Mouse (Mus musculus) intestine, embryonic 14.5 days (tissue): ENCODE measurements around the gene Mpp3. TPM values are rescaled to one million over a fixed set of nuclear protein-coding genes. Genes with fewer than 3 reads are reported as not detected.
A peak's percentile ranks its signal among the peaks of the same experiment; 100 is the strongest.

Source experiments
- ATAC-seq: fragments of 200-750 bp; cut with Nextera tagmentation; replicated peaks from 2 replicates; pipeline ENCODE4 v1.8.0; 2017; ENCODE audit warnings: low read depth, moderate number of reproducible peaks, moderate TSS enrichment, moderate library complexity; ENCODE audit not compliant: low FRiP score, low TSS enrichment
- DNase-seq: peaks from one replicate; pipeline ENCODE4 v3.0.0-alpha.2; 2018; ENCODE audit warnings: low spot score
- H3K27ac ChIP-seq: fragments of 300-500 bp; sonication (generic); 2 replicates; pipeline ENCODE4 v1.5.1; 2014; ENCODE audit warnings: low read depth, mild to moderate bottlenecking, control low read depth
- H3K27me3 ChIP-seq: fragments of 300-500 bp; sonication (generic); replicated peaks from 2 replicates; pipeline ENCODE4 v1.6.1; 2014; ENCODE audit warnings: low read length, control low read depth; ENCODE audit not compliant: control insufficient read depth, insufficient read depth
- H3K36me3 ChIP-seq: fragments of 300-500 bp; sonication (generic); 2 replicates; pipeline ENCODE4 v1.6.1; 2014; ENCODE audit warnings: low read length, control low read depth; ENCODE audit not compliant: control insufficient read depth, insufficient read depth
- H3K4me1 ChIP-seq: fragments of 300-500 bp; sonication (generic); replicated peaks from 2 replicates; pipeline ENCODE4 v1.6.1; 2014; ENCODE audit warnings: low read length, control low read depth, mixed read lengths; ENCODE audit not compliant: control insufficient read depth, insufficient read depth
- H3K4me2 ChIP-seq: fragments of 300-500 bp; sonication (generic); 2 replicates; pipeline ENCODE4 v1.6.1; 2014; ENCODE audit warnings: low read length
- H3K4me3 ChIP-seq: fragments of 300-500 bp; sonication (generic); 2 replicates; pipeline ENCODE4 v1.5.1; 2014; ENCODE audit warnings: low read depth, low read length, control low read depth, mixed read lengths
- H3K9ac ChIP-seq: fragments of 300-500 bp; sonication (generic); 2 replicates; pipeline ENCODE4 v1.6.1; 2014; ENCODE audit warnings: mild to moderate bottlenecking, low read length
- H3K9me3 ChIP-seq: fragments of 300-500 bp; sonication (generic); 2 replicates; pipeline ENCODE4 v1.6.1; 2016; ENCODE audit warnings: low read length, control low read depth; ENCODE audit not compliant: control insufficient read depth
- WGBS: fragments of 180-500 bp; shearing (Covaris S2); extraction: QIAGEN DNeasy Blood & Tissue Kit; methylation state at CpG from one replicate; pipeline ENCODE4 v1.1.7; 2014; 5-methylcytosine and 5-hydroxymethylcytosine counted together
- polyA plus RNA-seq: library from polyadenylated mRNA; unstranded; fragments of >200 nt; fragmentation: Nextera tagmentation; extraction: Ambion mirVana; gene quantifications from 2 replicates; pipeline ENCODE4 v1.2.1, GENCODE M21; 2014

The Mpp3 gene
- polyA plus RNA-seq, result 11.0 and 12.2 TPM in 2 replicates

- Histone ChIP-seq H3K9ac (no peak within 1 kb of the TSS), H3K9me3 (no peaks in the 10 kb centered on the region), H3K4me2 (peak within 1 kb of the TSS; percentile 81), H3K36me3 (no peaks in the 10 kb centered on the region; the same call in 1 of the 2 replicates), H3K27me3 (no peaks in the 10 kb centered on the region), H3K4me3 (peak within 1 kb of the TSS; percentile 64), H3K4me1 (peaks cover 17% of the 10 kb centered on the region), H3K27ac (peak within 1 kb of the TSS; percentile 62)
- no peak for ATAC-seq
- no peak for DNase-seq
- 82% methylated on average over 6 of the region's 6 CpGs for WGBS
These were observed at the start of gene Mpp3 for GRCm38 (mm10) chr11:102028087-102028816. Mpp3 (minus strand) TSS chr11:102028461.

GRCm38 (mm10) chr11:102073722-102074121, 45.5 kb upstream of the Mpp3 start:
- no peak for DNase-seq
- Histone ChIP-seq H3K9me3 (no peaks in the 10 kb centered on the region), H3K36me3 (0 out of 2 replicates have a peak, but pooled peaks cover 8% of the 10 kb centered on the region), H3K4me3 (no peak overlapping the region), H3K4me2 (no peak overlapping the region), H3K27me3 (no peaks in the 10 kb centered on the region; the same call in 1 of the 2 replicates), H3K9ac (no peak overlapping the region), H3K4me1 (no peaks in the 10 kb centered on the region; the same call in 1 of the 2 replicates), H3K27ac (no peak overlapping the region)
- 86% methylated on average over 14 of the region's 14 CpGs for WGBS
- no peak for ATAC-seq

- DNase-seq, result no peak
- Histone ChIP-seq H3K9me3 (no peaks in the 10 kb centered on the region), H3K4me1 (no peaks in the 10 kb centered on the region; the same call in 1 of the 2 replicates), H3K36me3 (0 out of 2 replicates have a peak, but pooled peaks cover 4% of the 10 kb centered on the region), H3K27me3 (no peaks in the 10 kb centered on the region; the same call in 1 of the 2 replicates), H3K9ac (no peak overlapping the region), H3K4me2 (no peak overlapping the region), H3K27ac (no peak overlapping the region), H3K4me3 (no peak overlapping the region)
- WGBS, result 75% methylated on average over 5 of the region's 5 CpGs
- no peak for ATAC-seq
These were observed 44.5 kb upstream of the Mpp3 start for GRCm38 (mm10) chr11:102072729-102073128.

GRCm38 (mm10) chr11:102070426-102070825, 42.2 kb upstream of the Mpp3 start:
- ATAC-seq (peak; percentile 70), DNase-seq (peak; percentile 58)
- WGBS, result 5% methylated on average over 13 of the region's 13 CpGs

GRCm38 (mm10) chr11:102069633-102070032, 41.4 kb upstream of the Mpp3 start:
- H3K9me3 ChIP-seq, result no peaks in the 10 kb centered on the region
- DNase-seq, result no peak
- no peak overlapping the region for H3K9ac ChIP-seq
- 64% methylated on average over 11 of the region's 11 CpGs for WGBS
- H3K36me3 ChIP-seq, result 0 out of 2 replicates have a peak, but pooled peaks cover 4% of the 10 kb centered on the region
- no peaks in the 10 kb centered on the region; the same call in 1 of the 2 replicates for H3K4me1 ChIP-seq
- no peak overlapping the region for H3K4me2 ChIP-seq
- no peaks in the 10 kb centered on the region; the same call in 1 of the 2 replicates for H3K27me3 ChIP-seq
- no peak for ATAC-seq
- H3K27ac ChIP-seq, result no peak overlapping the region
- no peak overlapping the region for H3K4me3 ChIP-seq

More at GRCm38 (mm10) chr11:102070426-102070825, 42.2 kb upstream of the Mpp3 start:
- no peak overlapping the region for H3K4me3 ChIP-seq
- no peak overlapping the region for H3K27ac ChIP-seq
- peak overlapping the region; percentile 36 for H3K4me2 ChIP-seq
- no peaks in the 10 kb centered on the region; the same call in 1 of the 2 replicates for H3K27me3 ChIP-seq
- no peaks in the 10 kb centered on the region for H3K9me3 ChIP-seq
- H3K4me1 ChIP-seq, result no peaks in the 10 kb centered on the region; the same call in 1 of the 2 replicates
- H3K9ac ChIP-seq, result no peak overlapping the region
- H3K36me3 ChIP-seq, result 0 out of 2 replicates have a peak, but pooled peaks cover 4% of the 10 kb centered on the region

GRCm38 (mm10) chr11:102068969-102069368, 40.7 kb upstream of the Mpp3 start:
- Histone ChIP-seq H3K27ac (no peak overlapping the region), H3K9ac (no peak overlapping the region), H3K27me3 (no peaks in the 10 kb centered on the region; the same call in 1 of the 2 replicates), H3K9me3 (no peaks in the 10 kb centered on the region), H3K36me3 (peaks cover under 1% of the 10 kb centered on the region; the same call in 1 of the 2 replicates), H3K4me1 (no peaks in the 10 kb centered on the region; the same call in 1 of the 2 replicates), H3K4me2 (no peak overlapping the region), H3K4me3 (no peak overlapping the region)
- no peak for DNase-seq
- ATAC-seq, result no peak
- WGBS, result 48% methylated on average over 2 of the region's 2 CpGs

GRCm38 (mm10) chr11:102063076-102063475, 34.8 kb upstream of the Mpp3 start:
- H3K27ac ChIP-seq, result no peak overlapping the region
- H3K4me1 ChIP-seq, result no peaks in the 10 kb centered on the region; the same call in 1 of the 2 replicates
- no peaks in the 10 kb centered on the region for H3K9me3 ChIP-seq
- H3K4me2 ChIP-seq, result no peak overlapping the region
- no peaks in the 10 kb centered on the region for H3K27me3 ChIP-seq
- ATAC-seq, result no peak
- WGBS, result 69% methylated on average over 13 of the region's 13 CpGs
- no peak for DNase-seq
- H3K4me3 ChIP-seq, result no peak overlapping the region
- H3K36me3 ChIP-seq, result peaks cover 12% of the 10 kb centered on the region
- H3K9ac ChIP-seq, result no peak overlapping the region

- WGBS, result 33% methylated on average over 16 of the region's 16 CpGs
- ATAC-seq (no peak), DNase-seq (no peak)
- no peaks in the 10 kb centered on the region; the same call in 1 of the 2 replicates for H3K4me1 ChIP-seq
- H3K27me3 ChIP-seq, result no peaks in the 10 kb centered on the region
- H3K36me3 ChIP-seq, result peaks cover 12% of the 10 kb centered on the region
- H3K27ac ChIP-seq, result no peak overlapping the region
- H3K4me2 ChIP-seq, result no peak overlapping the region
- H3K9me3 ChIP-seq, result no peaks in the 10 kb centered on the region
- H3K9ac ChIP-seq, result no peak overlapping the region
- no peak overlapping the region for H3K4me3 ChIP-seq
These were observed 33.7 kb upstream of the Mpp3 start for GRCm38 (mm10) chr11:102061941-102062473.
